Mouse (Mus musculus) gastrocnemius, adult 2 months (tissue): Measurements from ENCODE around the gene Ttll13. TPM values are rescaled to one million over a fixed set of nuclear protein-coding genes. Genes with fewer than 3 reads are reported as not detected.

ENCODE experiments used
- DNase-seq: peaks from one replicate; pipeline ENCODE4 v3.0.0; 2022
- H3K27ac ChIP-seq: fragments of 200-600 bp; 2 replicates; pipeline ENCODE4 v1.8.1; 2022; ENCODE audit warnings: mild to moderate bottlenecking
- H3K4me3 ChIP-seq: fragments of 200-600 bp; 2 replicates; pipeline ENCODE4 v1.8.1; 2022; ENCODE audit warnings: mild to moderate bottlenecking, moderate library complexity
- CTCF ChIP-seq: fragments of 200-600 bp; IDR thresholded peaks from 2 replicates; pipeline ENCODE4 v1.8.1; 2022; ENCODE audit warnings: antibody characterized with exemption, mild to moderate bottlenecking, moderate library complexity
- intact Hi-C: fragments of 180-260 bp; cut with DNase I; formaldehyde crosslinking; loops from one replicate; pipeline ENCODE4 v1.15.1; 2025
- total RNA-seq, 2 experiments: library from RNA; stranded (reverse); gene quantifications; 2 replicates each; pipeline ENCODE4 v1.2.3; 2021

Gene Ttll13
- total RNA-seq, 2 experiments from 2014 or later: 0.15 TPM; not detected in 1

GRCm38 (mm10) chr7:80283226-80283918, 37.2 kb downstream of the Ttll13 start:
- H3K4me3 ChIP-seq: no peak overlapping the region
- DNase-seq: no peak
- intact Hi-C loops: no loop called here
- no peak overlapping the region for H3K27ac ChIP-seq
- TF ChIP-seq CTCF: no peak

- no peak overlapping the region for H3K27ac ChIP-seq
Observed at GRCm38 (mm10) chr7:80284391-80284790, 38.2 kb downstream of the Ttll13 start.

GRCm38 (mm10) chr7:80285725-80286124, 39.5 kb downstream of the Ttll13 start:
- intact Hi-C loops: no loop called here
- no peak for DNase-seq
- no peak overlapping the region for H3K4me3 ChIP-seq
- no peak for TF ChIP-seq CTCF
- H3K27ac ChIP-seq: no peak overlapping the region

More at GRCm38 (mm10) chr7:80284391-80284790, 38.2 kb downstream of the Ttll13 start:
- no peak overlapping the region for H3K4me3 ChIP-seq
- no peak for TF ChIP-seq CTCF
- intact Hi-C loops: no loop called here
- DNase-seq: no peak

GRCm38 (mm10) chr7:80287736-80288135, 41.6 kb downstream of the Ttll13 start:
- no peak for TF ChIP-seq CTCF
- no peak overlapping the region for H3K4me3 ChIP-seq
- no peak overlapping the region for H3K27ac ChIP-seq
- intact Hi-C loops: no loop called here
- no peak for DNase-seq

GRCm38 (mm10) chr7:80294062-80294763, 48.0 kb downstream of the Ttll13 start, which contains the start of gene Prc1:
Gene Prc1 (plus strand): TSS chr7:80294450.
- H3K27ac ChIP-seq: peak within 1 kb of the TSS; percentile 85
- DNase-seq: peak; percentile 98
- H3K4me3 ChIP-seq: peak within 1 kb of the TSS; percentile 86
- intact Hi-C loops: no loop called here
- TF ChIP-seq CTCF: no peak

GRCm38 (mm10) chr7:80294764-80295648, 48.8 kb downstream of the Ttll13 start:
- peak overlapping the region; percentile 86 for H3K4me3 ChIP-seq
- H3K27ac ChIP-seq: peak overlapping the region; percentile 85
- TF ChIP-seq CTCF: no peak
- DNase-seq: no peak
- intact Hi-C loops: no loop called here

GRCm38 (mm10) chr7:80296462-80296861, 50.3 kb downstream of the Ttll13 start:
- no peak for TF ChIP-seq CTCF
- DNase-seq: no peak
- Histone ChIP-seq H3K4me3 (no peak overlapping the region), H3K27ac (no peak overlapping the region)
- intact Hi-C loops: no loop called here

- no peak overlapping the region for H3K27ac ChIP-seq
- no peak for TF ChIP-seq CTCF
- no peak overlapping the region for H3K4me3 ChIP-seq
- DNase-seq: no peak
- intact Hi-C loops: no loop called here
Observed at GRCm38 (mm10) chr7:80297041-80297440, 50.9 kb downstream of the Ttll13 start.

GRCm38 (mm10) chr7:80298754-80299153, 52.6 kb downstream of the Ttll13 start:
- Histone ChIP-seq H3K4me3 (no peak overlapping the region), H3K27ac (no peak overlapping the region)
- DNase-seq: no peak
- intact Hi-C loops: no loop called here
- TF ChIP-seq CTCF: no peak

GRCm38 (mm10) chr7:80299568-80299967, 53.4 kb downstream of the Ttll13 start:
- intact Hi-C loops: no loop called here
- no peak overlapping the region for H3K27ac ChIP-seq
- no peak for DNase-seq
- no peak overlapping the region for H3K4me3 ChIP-seq
- no peak for TF ChIP-seq CTCF

GRCm38 (mm10) chr7:80301522-80301921, 55.3 kb downstream of the Ttll13 start:
- intact Hi-C loops: no loop called here
- no peak overlapping the region for H3K4me3 ChIP-seq
- H3K27ac ChIP-seq: no peak overlapping the region
- TF ChIP-seq CTCF: no peak
- DNase-seq: no peak

- no peak; the same call in 1 of the 2 replicates for TF ChIP-seq CTCF
- no peak overlapping the region for H3K4me3 ChIP-seq
Observed at GRCm38 (mm10) chr7:80307766-80308165, 61.6 kb downstream of the Ttll13 start.

More at GRCm38 (mm10) chr7:80307766-80308165, 61.6 kb downstream of the Ttll13 start:
- intact Hi-C loops: no loop called here
- no peak overlapping the region for H3K27ac ChIP-seq
- DNase-seq: no peak

Other genes with a start within 250 kb of the Ttll13 start
- 10 to 100 TPM; 21.5 to 37.5 TPM for gene Zfp710, start 221.6 kb upstream of the Ttll13 start, total RNA-seq
- 100 to 1,000 TPM; 236 to 647 TPM for gene Idh2, start 131.0 kb upstream of the Ttll13 start, total RNA-seq
- 1 to 10 TPM; 1.8 to 2.1 TPM for gene Sema4b, start 59.5 kb upstream of the Ttll13 start, total RNA-seq
- 1 to 10 TPM; 5.6 to 9.0 TPM for gene Cib1, start 13.6 kb upstream of the Ttll13 start, total RNA-seq
- under 1 TPM; 0.79 to 0.86 TPM for gene Gdpgp1, start 13.5 kb upstream of the Ttll13 start, total RNA-seq
- gene Ngrn, start 14.8 kb downstream of the Ttll13 start, total RNA-seq: 10 to 100 TPM; 19.8 to 25.0 TPM
- 1 to 10 TPM; 2.9 to 3.3 TPM for gene Vps33b, start 23.3 kb downstream of the Ttll13 start, total RNA-seq
- under 1 TPM; 0.38 to 0.45 TPM for gene Prc1, start 48.1 kb downstream of the Ttll13 start, total RNA-seq
- 1 to 10 TPM; 7.3 to 8.4 TPM for gene Rccd1, start 78.1 kb downstream of the Ttll13 start, total RNA-seq
- 10 to 100 TPM; 12.3 to 12.7 TPM for gene Unc45a, start 94.6 kb downstream of the Ttll13 start, total RNA-seq
- 10 to 100 TPM; 23.6 to 26.1 TPM for gene Hddc3, start 96.7 kb downstream of the Ttll13 start, total RNA-seq
- gene Man2a2, start 125.0 kb downstream of the Ttll13 start, total RNA-seq: 100 to 1,000 TPM; 111 to 161 TPM
- gene Fes, start 141.6 kb downstream of the Ttll13 start, total RNA-seq: 1 to 10 TPM; 2.6 to 3.9 TPM
- 10 to 100 TPM; 48.5 to 49.0 TPM for gene Furin, start 159.1 kb downstream of the Ttll13 start, total RNA-seq